Mouse (Mus musculus) limb, embryonic 14.5 days (tissue): ENCODE results near the gene Gm4952. TPM values are rescaled to one million over a fixed set of nuclear protein-coding genes. Genes with fewer than 3 reads are reported as not detected.

Experiments
- ATAC-seq: fragments of 200-750 bp; cut with Nextera tagmentation; 2 replicates; pipeline ENCODE4 v1.8.0; 2017; ENCODE audit warnings: low read depth, moderate number of reproducible peaks, moderate TSS enrichment; ENCODE audit not compliant: low FRiP score
- DNase-seq: peaks from one replicate; pipeline ENCODE4 v3.0.0-alpha.2; 2015; ENCODE audit warnings: low spot score
- H3K27ac ChIP-seq: fragments of 300-500 bp; sonication (generic); replicated peaks from 2 replicates; pipeline ENCODE4 v1.5.1; 2014; ENCODE audit warnings: low read depth, mild to moderate bottlenecking, low read length, moderate library complexity, mixed read lengths
- H3K27me3 ChIP-seq: fragments of 300-500 bp; sonication (generic); 2 replicates; pipeline ENCODE4 v1.6.1; 2014; ENCODE audit warnings: low read length, mixed read lengths; ENCODE audit not compliant: control insufficient read depth, insufficient read depth
- H3K36me3 ChIP-seq: fragments of 300-500 bp; sonication (generic); 2 replicates; pipeline ENCODE4 v1.6.1; 2014; ENCODE audit warnings: mild to moderate bottlenecking, low read length, moderate library complexity, mixed read lengths; ENCODE audit not compliant: control insufficient read depth, insufficient read depth
- H3K4me1 ChIP-seq: fragments of 300-500 bp; sonication (generic); 2 replicates; pipeline ENCODE4 v1.6.1; 2014; ENCODE audit warnings: antibody characterized with exemption, low read length, mixed read lengths; ENCODE audit not compliant: control insufficient read depth, insufficient read depth
- H3K4me2 ChIP-seq: fragments of 300-500 bp; sonication (generic); replicated peaks from 2 replicates; pipeline ENCODE4 v1.6.1; 2014; ENCODE audit warnings: low read depth, mild to moderate bottlenecking, low read length, moderate library complexity; ENCODE audit not compliant: severe bottlenecking
- H3K4me3 ChIP-seq: fragments of 300-500 bp; sonication (generic); replicated peaks from 2 replicates; pipeline ENCODE4 v1.5.1; 2014; ENCODE audit warnings: low read length
- H3K9ac ChIP-seq: fragments of 300-500 bp; sonication (generic); 2 replicates; pipeline ENCODE4 v1.6.1; 2014; ENCODE audit warnings: mild to moderate bottlenecking, low read depth, low read length, moderate library complexity; ENCODE audit not compliant: severe bottlenecking
- H3K9me3 ChIP-seq: fragments of 300-500 bp; sonication (generic); 2 replicates; pipeline ENCODE4 v1.6.1; 2016; ENCODE audit warnings: low read length; ENCODE audit not compliant: control insufficient read depth
- POLR2A ChIP-seq: fragments of 200-500 bp; IDR thresholded peaks from 2 replicates; pipeline ENCODE4 v1.8.0; 2012; ENCODE audit warnings: inconsistent platforms, mild to moderate bottlenecking, moderate library complexity, borderline replicate concordance; ENCODE audit not compliant: insufficient read depth, insufficient read length; ENCODE audit errors: extremely low read depth
- WGBS: fragments of 180-500 bp; shearing (Covaris S2); extraction: QIAGEN DNeasy Blood & Tissue Kit; methylation state at CpG from one replicate; pipeline ENCODE4 v1.1.7; 2014; 5-methylcytosine and 5-hydroxymethylcytosine counted together
- polyA plus RNA-seq, 2 experiments: library from polyadenylated mRNA; depleted of rRNA in 1 of 2; stranded (reverse) in 1 of 2; unstranded in 1 of 2; fragments of >200 nt; fragmentation: Nextera tagmentation in 1 of 2; extraction: Ambion mirVana in 1 of 2; gene quantifications; 2 replicates each; pipeline versions ENCODE4 v1.2.1 to v1.2.3; 2012 to 2014

Gm4952 gene
- polyA plus RNA-seq, 2 experiments, result 0.08 to 0.33 TPM

DNA sequence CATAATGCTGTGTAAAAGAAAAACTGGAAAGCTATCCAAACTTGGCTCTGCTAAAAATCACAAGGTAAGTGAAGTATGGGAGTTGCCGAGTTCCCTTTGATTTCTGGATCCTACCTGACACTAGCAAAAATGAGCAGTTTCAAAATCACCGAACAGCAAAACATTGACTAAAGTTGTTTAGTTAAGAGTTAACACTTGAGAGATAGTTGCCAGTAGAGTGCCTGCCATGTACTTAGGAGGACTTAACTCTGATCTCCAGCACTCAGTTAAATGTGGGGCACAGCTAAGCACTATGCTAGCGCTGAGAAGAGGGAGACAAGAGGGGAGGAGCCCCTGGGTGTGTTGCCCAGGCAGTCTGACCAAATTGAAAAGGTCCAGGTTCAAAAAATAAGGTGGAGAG, 1.1 kb upstream of the Gm4952 start:
- Histone ChIP-seq H3K4me1 (no peaks in the 10 kb centered on the region), H3K27me3 (peaks cover 6% of the 10 kb centered on the region; the same call in 1 of the 2 replicates), H3K27ac (no peak overlapping the region), H3K9me3 (no peaks in the 10 kb centered on the region), H3K4me3 (no peak overlapping the region), H3K9ac (no peak overlapping the region), H3K36me3 (no peaks in the 10 kb centered on the region), H3K4me2 (no peak overlapping the region)
- TF ChIP-seq POLR2A, result no peak
- DNase-seq, result no peak
- 72% methylated on average over 3 of the region's 3 CpGs for WGBS
- no peak for ATAC-seq

DNA sequence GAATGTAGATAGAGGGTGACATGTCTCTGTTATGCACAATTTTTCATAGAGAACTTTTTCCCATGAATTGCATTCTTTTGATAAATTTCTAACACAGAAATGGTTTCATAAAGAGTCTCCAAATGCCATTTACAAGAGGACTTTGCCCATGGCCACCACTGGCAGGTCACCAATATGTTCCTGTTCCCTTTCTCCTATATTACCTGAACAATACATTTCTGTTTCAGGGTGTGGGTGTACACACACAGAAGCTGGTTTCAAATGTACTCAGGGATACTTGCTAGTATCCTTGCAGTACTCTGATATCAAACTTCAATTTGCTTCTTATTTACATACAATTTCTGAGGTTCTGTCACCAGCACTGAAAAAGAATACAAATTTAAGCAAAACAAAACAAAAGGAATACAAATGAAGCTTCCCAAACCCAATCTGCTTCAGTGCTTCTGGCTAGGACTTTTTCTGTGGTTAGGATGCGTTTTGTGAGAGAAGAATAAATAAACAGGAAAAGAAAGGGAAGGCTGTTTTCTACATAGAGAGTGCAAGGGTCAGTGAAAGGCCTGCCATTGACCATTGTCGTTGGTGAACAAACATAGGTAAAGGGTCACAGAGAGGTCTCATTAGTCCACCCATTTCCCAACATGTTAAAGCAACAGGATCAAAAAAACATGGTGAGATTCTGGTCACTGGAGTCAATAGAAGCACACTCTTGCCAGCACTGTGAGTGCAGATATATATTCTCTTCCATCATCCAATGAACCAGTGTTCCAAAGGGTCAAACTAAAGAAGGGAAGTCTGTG, 1.1 kb downstream of the Gm4952 start:
- no peak for TF ChIP-seq POLR2A
- H3K36me3 ChIP-seq, result no peaks in the 10 kb centered on the region
- WGBS, result 53% methylated on average over 2 of the region's 2 CpGs

DNA sequence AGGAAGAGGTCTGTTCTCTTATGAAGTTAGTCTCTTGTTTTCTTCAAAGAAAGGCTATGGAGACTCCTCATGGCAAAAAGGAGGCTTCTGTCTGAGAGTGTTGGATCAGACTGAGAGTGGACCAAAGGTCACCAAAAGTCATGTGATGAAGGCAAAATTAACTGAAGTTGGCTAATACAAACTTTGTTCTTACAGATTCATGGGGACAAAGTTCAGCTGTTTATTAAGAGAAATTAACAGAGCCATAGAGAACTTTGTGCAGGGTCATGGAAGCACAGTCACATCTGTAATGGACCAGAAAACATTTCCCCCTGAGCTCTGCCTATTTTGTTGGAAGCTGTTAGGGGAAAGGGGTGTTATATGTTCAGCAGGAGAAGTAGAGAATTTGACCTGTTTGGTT, 8.6 kb downstream of the Gm4952 start:
- Histone ChIP-seq H3K27me3 (no peaks in the 10 kb centered on the region), H3K4me3 (no peak overlapping the region), H3K4me1 (no peaks in the 10 kb centered on the region), H3K9me3 (no peaks in the 10 kb centered on the region), H3K9ac (no peak overlapping the region), H3K36me3 (no peaks in the 10 kb centered on the region), H3K27ac (no peak overlapping the region), H3K4me2 (no peak overlapping the region)
- ATAC-seq (no peak), DNase-seq (no peak)
- no peak for TF ChIP-seq POLR2A

More for the DNA sequence above, 1.1 kb downstream of the Gm4952 start:
- Histone ChIP-seq H3K4me2 (no peak overlapping the region), H3K9me3 (no peaks in the 10 kb centered on the region), H3K27ac (no peak overlapping the region), H3K4me3 (no peak overlapping the region), H3K4me1 (no peaks in the 10 kb centered on the region), H3K27me3 (peaks cover 6% of the 10 kb centered on the region; the same call in 1 of the 2 replicates), H3K9ac (no peak overlapping the region)
- DNase-seq (no peak), ATAC-seq (no peak)

DNA sequence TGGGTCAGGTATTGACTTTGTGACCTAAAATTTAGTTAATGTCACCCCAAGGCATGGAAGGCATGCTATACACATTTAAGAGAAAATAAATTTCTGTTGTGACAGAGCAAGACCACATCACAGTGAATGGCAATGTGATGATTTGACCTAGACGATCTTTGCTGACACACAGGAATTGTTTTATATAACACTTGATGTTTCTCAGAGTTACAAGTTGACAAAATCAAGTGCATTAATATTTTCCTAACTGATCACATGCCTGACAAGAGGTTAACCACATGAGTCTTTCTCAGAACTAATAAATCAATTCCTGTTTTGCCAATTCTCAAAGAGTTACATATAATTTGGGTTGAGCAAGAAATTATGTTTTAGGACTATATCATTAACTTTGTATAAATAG, 13.9 kb downstream of the Gm4952 start:
- ATAC-seq, result no peak
- 65% methylated on average over 1 of the region's 1 CpGs for WGBS
- no peak overlapping the region for H3K27ac ChIP-seq
- no peak overlapping the region for H3K4me3 ChIP-seq
- no peaks in the 10 kb centered on the region for H3K4me1 ChIP-seq
- H3K9me3 ChIP-seq, result no peaks in the 10 kb centered on the region
- no peaks in the 10 kb centered on the region for H3K27me3 ChIP-seq
- no peak overlapping the region for H3K9ac ChIP-seq
- DNase-seq, result no peak
- H3K4me2 ChIP-seq, result no peak overlapping the region
- no peaks in the 10 kb centered on the region for H3K36me3 ChIP-seq
- no peak for TF ChIP-seq POLR2A

DNA sequence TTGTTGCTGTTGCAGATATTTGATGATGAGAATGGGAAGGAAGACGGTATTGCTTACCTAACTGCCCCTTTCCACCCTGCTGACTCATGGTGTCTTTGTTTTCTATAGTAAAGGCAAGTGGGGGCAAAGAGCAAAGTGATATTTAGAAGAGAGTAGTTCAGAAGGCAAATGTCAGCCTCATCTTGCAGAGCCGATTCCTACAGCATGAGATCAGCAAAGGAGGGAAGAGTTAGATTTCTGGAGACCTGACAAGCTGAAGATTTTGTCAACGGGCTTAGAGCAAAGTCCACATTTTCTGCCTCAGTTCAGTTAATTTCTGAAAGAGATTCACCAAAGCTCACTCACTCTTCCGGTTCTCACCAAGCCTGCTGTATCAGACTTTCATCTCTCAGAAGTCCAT, 33.4 kb downstream of the Gm4952 start, which contains the start of gene Glyat:
Glyat (plus strand) TSS at position 133 of the 400 bp plus-strand sequence.
- DNase-seq (no peak), ATAC-seq (no peak)
- no peak for TF ChIP-seq POLR2A
- H3K27ac ChIP-seq, result no peak within 1 kb of the TSS
- 74% methylated on average over 4 of the region's 4 CpGs for WGBS
- H3K4me3 ChIP-seq, result no peak within 1 kb of the TSS
- no peaks in the 10 kb centered on the region for H3K4me1 ChIP-seq
- no peaks in the 10 kb centered on the region for H3K36me3 ChIP-seq
- no peak within 1 kb of the TSS for H3K9ac ChIP-seq
- H3K9me3 ChIP-seq, result no peaks in the 10 kb centered on the region
- no peak within 1 kb of the TSS for H3K4me2 ChIP-seq
- no peaks in the 10 kb centered on the region for H3K27me3 ChIP-seq

DNA sequence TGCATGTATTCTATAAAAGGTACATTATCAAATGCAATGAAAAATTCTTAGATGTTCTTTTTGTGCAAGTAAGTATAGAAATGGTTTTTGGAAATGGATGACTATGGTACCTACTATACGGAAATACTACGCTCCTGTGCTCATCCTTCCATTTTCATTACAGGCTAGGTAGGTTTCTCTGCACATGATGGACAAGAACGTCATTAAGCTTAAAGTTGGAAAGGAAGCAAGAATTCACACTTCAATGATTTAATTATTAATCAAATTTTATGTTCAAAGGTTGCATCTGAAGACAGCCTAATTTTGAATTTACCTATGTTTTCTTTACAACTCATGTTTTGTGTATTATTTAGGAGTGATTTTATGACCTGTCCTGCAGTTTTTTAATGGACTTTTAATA, 34.5 kb downstream of the Gm4952 start:
- no peak for TF ChIP-seq POLR2A
- Histone ChIP-seq H3K36me3 (no peaks in the 10 kb centered on the region), H3K9ac (no peak overlapping the region), H3K27me3 (no peaks in the 10 kb centered on the region), H3K9me3 (no peaks in the 10 kb centered on the region), H3K4me2 (no peak overlapping the region), H3K27ac (no peak overlapping the region), H3K4me3 (no peak overlapping the region), H3K4me1 (no peaks in the 10 kb centered on the region)
- ATAC-seq (no peak), DNase-seq (no peak)
- 83% methylated on average over 3 of the region's 3 CpGs for WGBS
